Mouse (Mus musculus): ENCODE results near the gene Abhd16b.

- TF ChIP-seq POLR2A (IDR thresholded peaks at IDR 0.05; ENCODE audit: low read depth, low read length) (no peak), CTCF (conservative IDR thresholded peaks at IDR 0.05; ENCODE audit: insufficient read depth, insufficient read length, low read depth, low read length) (no peak)
These were observed 32.5 kb downstream of the Abhd16b start for GRCm38 (mm10) chr2:181525526-181525925.

Measured in kidney, adult 2 months (tissue).